Mouse (Mus musculus) embryonic facial prominence, embryonic 11.5 days (tissue): ENCODE measurements around the gene Polr3c. TPM values are rescaled to one million over a fixed set of nuclear protein-coding genes. Genes with fewer than 3 reads are reported as not detected.

Source experiments
- ATAC-seq: fragments of 200-750 bp; cut with Nextera tagmentation; replicated peaks from 2 replicates; pipeline ENCODE4 v1.8.0; 2017; ENCODE audit warnings: low read depth; ENCODE audit not compliant: insufficient number of reproducible peaks, low FRiP score, low TSS enrichment
- DNase-seq: peaks from one replicate; pipeline ENCODE4 v3.0.0-alpha.2; 2015; ENCODE audit warnings: low spot score
- H3K27ac ChIP-seq: fragments of 300-500 bp; sonication (generic); replicated peaks from 2 replicates; pipeline ENCODE4 v1.5.1; 2014; ENCODE audit warnings: mild to moderate bottlenecking, low read depth, low read length, control low read depth
- H3K27me3 ChIP-seq: fragments of 300-500 bp; sonication (generic); 2 replicates; pipeline ENCODE4 v1.6.1; 2014; ENCODE audit warnings: mild to moderate bottlenecking, low read length, moderate library complexity, mixed read lengths; ENCODE audit not compliant: control insufficient read depth, insufficient read depth
- H3K36me3 ChIP-seq: fragments of 300-500 bp; sonication (generic); replicated peaks from 2 replicates; pipeline ENCODE4 v1.6.1; 2014; ENCODE audit warnings: low read depth, mild to moderate bottlenecking, low read length, moderate library complexity, mixed read lengths; ENCODE audit not compliant: control insufficient read depth, insufficient read depth
- H3K4me1 ChIP-seq: fragments of 300-500 bp; sonication (generic); 2 replicates; pipeline ENCODE4 v1.6.1; 2014; ENCODE audit warnings: low read length, mixed read lengths; ENCODE audit not compliant: control insufficient read depth, insufficient read depth
- H3K4me2 ChIP-seq: fragments of 300-500 bp; sonication (generic); 2 replicates; pipeline ENCODE4 v1.6.1; 2014; ENCODE audit warnings: low read depth, mild to moderate bottlenecking, control low read depth, low read length, moderate library complexity
- H3K4me3 ChIP-seq: fragments of 300-500 bp; sonication (generic); 2 replicates; pipeline ENCODE4 v1.5.1; 2014; ENCODE audit warnings: low read depth, low read length, control low read depth
- H3K9ac ChIP-seq: fragments of 300-500 bp; sonication (generic); replicated peaks from 2 replicates; pipeline ENCODE4 v1.6.1; 2014; ENCODE audit warnings: mild to moderate bottlenecking, control low read depth, low read length
- H3K9me3 ChIP-seq: fragments of 300-500 bp; sonication (generic); replicated peaks from 2 replicates; pipeline ENCODE4 v1.6.1; 2016; ENCODE audit warnings: mild to moderate bottlenecking, low read length, inconsistent platforms, mixed read lengths; ENCODE audit not compliant: control insufficient read depth
- WGBS: fragments of 180-500 bp; shearing (Covaris S2); extraction: QIAGEN DNeasy Blood & Tissue Kit; methylation state at CpG from one replicate; pipeline ENCODE4 v1.1.7; 2014; 5-methylcytosine and 5-hydroxymethylcytosine counted together
- polyA plus RNA-seq: library from polyadenylated mRNA; unstranded; fragments of >200 nt; fragmentation: Nextera tagmentation; extraction: Ambion mirVana; gene quantifications from 2 replicates; pipeline ENCODE4 v1.2.1, GENCODE M21; 2014

Gene Polr3c
- polyA plus RNA-seq, 1 experiment from 2014 or later = 35.9 TPM

DNA sequence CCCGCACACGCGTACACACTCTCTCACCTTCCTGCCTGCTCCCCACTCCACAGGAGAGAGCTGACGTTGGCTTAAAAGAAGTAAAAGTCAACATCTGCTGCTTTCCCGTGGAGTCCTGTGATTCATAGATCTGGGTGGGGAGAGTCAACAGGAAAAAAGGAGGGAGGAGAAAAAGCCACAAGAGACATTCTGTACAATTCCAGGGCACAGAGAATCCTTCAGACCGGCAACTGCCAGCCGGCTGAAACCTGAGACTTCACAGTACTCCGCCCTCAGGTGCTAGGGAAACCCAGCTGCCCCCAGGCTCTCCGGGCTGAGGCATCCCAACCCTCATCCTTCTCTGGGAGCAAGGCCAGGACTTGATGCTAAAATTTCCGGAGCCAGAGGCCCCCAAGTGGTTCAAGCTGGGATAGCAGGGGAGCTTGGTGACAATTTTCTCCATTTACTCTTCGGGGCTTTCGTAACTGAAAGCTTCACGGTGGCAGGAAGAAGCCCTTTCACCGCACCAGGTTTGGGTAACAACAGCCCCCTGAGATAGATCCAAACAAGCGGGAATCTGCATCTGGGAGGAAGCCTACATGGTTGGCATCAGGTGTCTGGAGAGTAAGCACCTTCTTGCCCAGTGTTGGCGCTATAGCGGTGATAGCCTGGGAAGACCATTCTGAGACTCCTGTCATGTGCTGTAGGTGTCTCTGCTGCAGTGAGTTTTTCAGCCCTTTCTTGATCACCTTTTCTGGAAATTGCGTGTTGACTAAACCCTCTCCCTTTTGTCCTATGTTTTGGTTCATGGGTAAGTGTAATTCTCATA, 63.8 kb downstream of the Polr3c start:
- peak overlapping the region; percentile 21 for H3K4me2 ChIP-seq
- no peaks in the 10 kb centered on the region for H3K4me1 ChIP-seq
- ATAC-seq = peak; percentile 89
- no peak overlapping the region for H3K4me3 ChIP-seq
- H3K36me3 ChIP-seq = no peaks in the 10 kb centered on the region
- 5% methylated on average over 17 of the region's 18 CpGs for WGBS
- peak; percentile 92 for DNase-seq
- H3K9ac ChIP-seq = peak overlapping the region; percentile 3; the same call in 1 of the 2 replicates
- no peaks in the 10 kb centered on the region for H3K9me3 ChIP-seq
- peak overlapping the region; percentile 38 for H3K27ac ChIP-seq
- H3K27me3 ChIP-seq = no peaks in the 10 kb centered on the region

DNA sequence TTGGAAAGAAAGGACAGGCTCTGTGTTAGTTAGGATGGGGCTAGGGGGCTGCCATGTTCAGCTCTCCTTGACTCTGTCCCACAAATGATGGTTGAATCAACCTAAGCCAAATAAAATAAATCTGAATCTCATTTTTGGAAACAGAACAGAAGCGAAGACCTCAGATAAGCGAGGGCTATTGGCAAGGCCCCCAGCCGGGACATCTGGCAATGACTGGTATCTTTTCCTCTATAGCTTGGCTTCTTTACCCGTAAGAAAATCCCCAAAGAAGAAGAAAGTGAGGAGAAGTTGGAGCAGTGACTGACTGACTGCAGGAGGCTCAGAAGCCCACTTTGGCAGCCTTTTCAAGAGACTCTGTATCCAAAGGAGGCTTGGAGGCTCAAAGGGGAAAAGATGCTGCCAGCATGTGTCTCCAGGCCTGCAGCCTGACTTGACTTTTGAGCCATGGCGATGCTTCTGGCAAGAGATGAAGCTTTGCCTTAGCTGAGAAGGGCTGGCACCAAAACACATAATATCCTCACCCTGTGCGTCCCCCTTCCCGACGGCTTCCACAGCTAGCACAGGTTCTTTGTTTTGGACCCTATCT, 64.6 kb downstream of the Polr3c start:
- H3K27me3 ChIP-seq = no peaks in the 10 kb centered on the region
- no peaks in the 10 kb centered on the region for H3K36me3 ChIP-seq
- no peak overlapping the region for H3K4me3 ChIP-seq
- no peak for DNase-seq
- peak overlapping the region; percentile 21 for H3K4me2 ChIP-seq
- no peaks in the 10 kb centered on the region for H3K4me1 ChIP-seq
- peak overlapping the region; percentile 38 for H3K27ac ChIP-seq
- WGBS = 44% methylated on average over 8 of the region's 8 CpGs
- ATAC-seq = no peak
- H3K9ac ChIP-seq = no peak overlapping the region; the same call in 1 of the 2 replicates
- H3K9me3 ChIP-seq = no peaks in the 10 kb centered on the region

Other genes starting within 250 kb of the Polr3c start
- 1.2 and 1.5 TPM in 2 replicates for gene Hfe2, start 202.5 kb downstream of the Polr3c start, polyA plus RNA-seq
- 62.3 and 63.6 TPM in 2 replicates for gene Txnip, start 169.7 kb downstream of the Polr3c start, polyA plus RNA-seq
- gene Gm16253, start 150.6 kb downstream of the Polr3c start, polyA plus RNA-seq = not detected in 2 replicates
- gene Polr3gl, start 133.4 kb downstream of the Polr3c start, polyA plus RNA-seq = 13.2 and 14.2 TPM in 2 replicates
- gene Ankrd34a, start 131.0 kb downstream of the Polr3c start, polyA plus RNA-seq = 0.90 and 1.1 TPM in 2 replicates
- gene Lix1l, start 126.5 kb downstream of the Polr3c start, polyA plus RNA-seq = 6.5 and 7.0 TPM in 2 replicates
- gene Rbm8a, start 97.7 kb downstream of the Polr3c start, polyA plus RNA-seq = 195 and 196 TPM in 2 replicates
- 54.7 and 62.3 TPM in 2 replicates for gene Pex11b, start 92.3 kb downstream of the Polr3c start, polyA plus RNA-seq
- not detected in 2 replicates for gene Gm42957, start 92.2 kb downstream of the Polr3c start, polyA plus RNA-seq
- gene Itga10, start 82.0 kb downstream of the Polr3c start, polyA plus RNA-seq = 0.59 and 0.77 TPM in 2 replicates
- 0.14 and 0.45 TPM in 2 replicates for gene Ankrd35, start 57.5 kb downstream of the Polr3c start, polyA plus RNA-seq
- 33.8 and 35.5 TPM in 2 replicates for gene Pias3, start 31.2 kb downstream of the Polr3c start, polyA plus RNA-seq
- 12.0 and 13.5 TPM in 2 replicates for gene Nudt17, start 19.1 kb downstream of the Polr3c start, polyA plus RNA-seq
- gene Rnf115, start within 50 bp of the Polr3c start, polyA plus RNA-seq = 82.3 and 85.1 TPM in 2 replicates
- gene Pdzk1, start 101.7 kb upstream of the Polr3c start, polyA plus RNA-seq = not detected in 2 replicates
- 0.22 TPM in 1 of 2 replicates, not detected in the other for gene Cd160, start 101.7 kb upstream of the Polr3c start, polyA plus RNA-seq
- 3.0 and 3.9 TPM in 2 replicates for gene Gja5, start 177.1 kb upstream of the Polr3c start, polyA plus RNA-seq
- gene Gpr89, start 177.7 kb upstream of the Polr3c start, polyA plus RNA-seq = 41.6 and 41.9 TPM in 2 replicates
- gene Gja8, start 198.4 kb upstream of the Polr3c start, polyA plus RNA-seq = 0.49 and 2.5 TPM in 2 replicates